Mouse (Mus musculus): Measurements from ENCODE around the gene Scrn1. TPM values are rescaled to one million over a fixed set of nuclear protein-coding genes. Genes with fewer than 3 reads are reported as not detected.

Scrn1 gene
- polyA plus RNA-seq, 1 experiment = 40.6 TPM

DNA sequence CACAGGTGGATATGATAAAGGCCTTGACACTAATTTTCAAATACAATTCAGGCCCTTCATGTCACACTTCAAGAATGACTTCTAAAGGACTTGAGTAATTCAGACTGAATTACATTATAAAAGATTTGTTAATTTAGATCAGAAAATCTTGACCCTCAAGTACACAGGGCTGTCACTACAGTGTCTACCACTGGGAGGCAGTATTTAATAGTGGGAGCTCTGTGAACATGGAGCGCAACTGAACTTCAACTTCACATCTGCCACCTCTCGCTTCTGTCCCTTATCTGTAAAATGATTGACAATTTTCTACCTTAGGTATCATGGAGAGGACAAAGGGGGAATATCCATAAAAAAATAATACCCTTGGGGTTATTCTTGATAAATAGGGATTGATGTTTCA, 19.9 kb upstream of the Scrn1 start:
- TF ChIP-seq USF1 (IDR thresholded peaks at IDR 0.05; ENCODE audit: low read depth) (no peak), CTCF (IDR thresholded peaks at IDR 0.05; ENCODE audit: control insufficient read depth, insufficient read depth, insufficient read length) (peak; percentile 42)
- Histone ChIP-seq H3ac (ENCODE audit: control insufficient read depth, insufficient read length, low read depth) (no peak overlapping the region), H3K27me3 (ENCODE audit: control insufficient read depth, insufficient read depth, insufficient read length) (no peaks in the 10 kb centered on the region), H3K79me3 (ENCODE audit: low read depth) (no peaks in the 10 kb centered on the region), H3K36me3 (ENCODE audit: control insufficient read depth, insufficient read depth) (no peaks in the 10 kb centered on the region), H3K79me2 (ENCODE audit: control insufficient read depth, insufficient read depth) (no peaks in the 10 kb centered on the region), H3K4me3 (ENCODE audit: insufficient read depth, poor library complexity, severe bottlenecking) (no peak overlapping the region)

DNA sequence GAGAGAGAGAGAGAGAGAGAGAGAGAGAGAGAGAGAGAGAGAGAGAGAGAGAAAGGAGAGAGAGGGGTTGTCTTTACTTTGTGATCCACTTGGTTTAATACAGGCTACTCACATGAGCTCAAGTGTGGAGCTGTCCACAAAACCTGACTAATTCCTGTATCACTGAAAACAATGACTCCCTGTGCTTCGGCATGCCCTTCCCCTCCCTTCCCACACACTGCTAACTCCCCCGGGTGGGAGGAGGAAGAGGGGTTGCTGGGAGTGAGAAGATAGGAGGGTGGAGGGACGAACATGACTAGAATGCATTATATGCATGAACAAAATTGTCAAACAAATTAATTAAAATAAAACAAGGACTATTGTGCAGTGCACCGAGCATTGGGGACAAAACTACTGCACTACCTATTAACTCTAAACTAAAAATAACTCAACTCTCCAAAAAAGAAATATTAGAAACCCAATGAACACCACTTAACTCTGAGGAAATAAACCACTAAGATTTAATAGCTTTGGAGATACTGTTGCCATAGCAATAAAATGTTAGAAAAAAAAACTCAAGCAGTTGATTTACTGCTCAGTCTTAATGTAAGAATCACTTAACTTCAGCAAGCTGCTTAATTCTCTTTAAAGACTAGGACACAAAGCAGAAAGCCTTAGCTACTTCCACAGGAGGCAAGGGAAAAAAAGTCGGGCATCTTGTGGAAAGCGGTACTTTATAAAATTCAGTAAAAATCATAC, 7.1 kb upstream of the Scrn1 start:
- no peaks in the 10 kb centered on the region for H3K27me3 ChIP-seq (ENCODE audit: control insufficient read depth, insufficient read depth, insufficient read length)
- TF ChIP-seq CTCF (IDR thresholded peaks at IDR 0.05; ENCODE audit: control insufficient read depth, insufficient read depth, insufficient read length) = no peak
- no peak for TF ChIP-seq USF1 (IDR thresholded peaks at IDR 0.05; ENCODE audit: low read depth)
- no peak for TF ChIP-seq FOSL1 (IDR thresholded peaks at IDR 0.05; ENCODE audit: insufficient read depth, low read length, poor library complexity, severe bottlenecking)
- TF ChIP-seq MYOD1 (IDR thresholded peaks at IDR 0.05; ENCODE audit: control insufficient read depth, insufficient read length, low read depth) = no peak
- no peak for TF ChIP-seq CEBPB (IDR thresholded peaks at IDR 0.05; ENCODE audit: low read depth)
- TF ChIP-seq MAX (IDR thresholded peaks at IDR 0.05) = no peak
- no peak for TF ChIP-seq MYOG (IDR thresholded peaks at IDR 0.05; ENCODE audit: control insufficient read depth, extremely low read depth, insufficient read length)
- H3K36me3 ChIP-seq (ENCODE audit: control insufficient read depth, insufficient read depth) = no peaks in the 10 kb centered on the region
- no peak overlapping the region for H3K4me3 ChIP-seq (ENCODE audit: insufficient read depth, poor library complexity, severe bottlenecking)
- H3K79me2 ChIP-seq (ENCODE audit: control insufficient read depth, insufficient read depth) = no peaks in the 10 kb centered on the region
- H3K79me3 ChIP-seq (ENCODE audit: low read depth) = no peaks in the 10 kb centered on the region
- no peak overlapping the region for H3ac ChIP-seq (ENCODE audit: control insufficient read depth, insufficient read length, low read depth)

DNA sequence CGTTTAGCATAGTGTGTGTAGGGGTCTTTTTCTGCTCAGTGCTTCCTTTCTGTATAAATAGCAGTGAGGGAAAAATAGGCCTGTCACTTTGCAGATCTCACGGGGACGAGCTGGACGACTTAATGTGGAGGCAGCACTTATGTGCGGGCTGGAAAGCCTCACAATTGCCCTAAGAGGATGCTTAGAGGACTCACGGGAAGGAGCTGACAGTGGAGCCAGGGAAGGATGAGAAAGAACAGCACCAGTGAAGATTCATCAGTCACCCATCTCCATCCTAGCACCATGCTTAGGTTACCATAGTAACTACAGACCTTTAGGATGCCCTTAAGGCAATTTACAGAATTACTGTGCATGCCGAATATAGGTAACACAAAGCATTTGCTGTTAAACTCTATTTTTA, 3.5 kb upstream of the Scrn1 start:
- Histone ChIP-seq H3K79me2 (ENCODE audit: control insufficient read depth, insufficient read depth) (no peaks in the 10 kb centered on the region), H3K27me3 (ENCODE audit: control insufficient read depth, insufficient read depth, insufficient read length) (no peaks in the 10 kb centered on the region)
- TF ChIP-seq CTCF (IDR thresholded peaks at IDR 0.05; ENCODE audit: control insufficient read depth, insufficient read depth, insufficient read length) (no peak), FOSL1 (IDR thresholded peaks at IDR 0.05; ENCODE audit: insufficient read depth, low read length, poor library complexity, severe bottlenecking) (no peak), MAX (IDR thresholded peaks at IDR 0.05) (no peak)

DNA sequence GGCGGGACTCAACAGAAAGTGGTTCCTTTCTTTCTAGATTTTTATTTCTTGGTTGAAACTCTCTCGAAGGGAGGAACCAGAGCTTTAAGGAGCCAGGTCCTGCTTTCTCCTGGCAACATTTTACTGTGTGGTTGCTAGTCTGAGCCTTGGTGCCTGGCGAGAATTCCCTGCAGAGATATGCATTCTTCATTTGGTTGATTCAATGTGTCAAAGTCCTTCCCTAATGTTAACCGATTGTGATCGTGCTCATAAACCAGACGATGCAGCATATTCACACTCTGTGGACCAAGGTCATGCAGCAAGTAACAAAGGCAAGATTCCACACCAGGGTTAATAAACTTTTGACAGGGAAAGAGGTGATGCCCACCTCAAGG, 244 bp upstream of the Scrn1 start:
- TF ChIP-seq MAX (IDR thresholded peaks at IDR 0.05) = no peak
- no peak for TF ChIP-seq CTCF (IDR thresholded peaks at IDR 0.05; ENCODE audit: control insufficient read depth, insufficient read depth, insufficient read length)
- TF ChIP-seq MYOG (IDR thresholded peaks at IDR 0.05; ENCODE audit: control insufficient read depth, extremely low read depth, insufficient read length) = no peak
- no peak for TF ChIP-seq MYOD1 (IDR thresholded peaks at IDR 0.05; ENCODE audit: control insufficient read depth, insufficient read length, low read depth)
- TF ChIP-seq USF1 (IDR thresholded peaks at IDR 0.05; ENCODE audit: low read depth) = no peak
- no peak for TF ChIP-seq CEBPB (IDR thresholded peaks at IDR 0.05; ENCODE audit: low read depth)
- TF ChIP-seq FOSL1 (IDR thresholded peaks at IDR 0.05; ENCODE audit: insufficient read depth, low read length, poor library complexity, severe bottlenecking) = no peak
- Histone ChIP-seq H3ac (ENCODE audit: control insufficient read depth, insufficient read length, low read depth) (no peak overlapping the region), H3K36me3 (ENCODE audit: control insufficient read depth, insufficient read depth) (no peaks in the 10 kb centered on the region), H3K79me2 (ENCODE audit: control insufficient read depth, insufficient read depth) (peaks cover 7% of the 10 kb centered on the region), H3K27me3 (ENCODE audit: control insufficient read depth, insufficient read depth, insufficient read length) (no peaks in the 10 kb centered on the region), H3K4me3 (ENCODE audit: insufficient read depth, poor library complexity, severe bottlenecking) (peak overlapping the region; percentile 43), H3K79me3 (ENCODE audit: low read depth) (peaks cover 2% of the 10 kb centered on the region)

More for the DNA sequence above, 3.5 kb upstream of the Scrn1 start:
- Histone ChIP-seq H3K79me3 (ENCODE audit: low read depth) (no peaks in the 10 kb centered on the region), H3K36me3 (ENCODE audit: control insufficient read depth, insufficient read depth) (no peaks in the 10 kb centered on the region), H3K4me3 (ENCODE audit: insufficient read depth, poor library complexity, severe bottlenecking) (no peak overlapping the region), H3ac (ENCODE audit: control insufficient read depth, insufficient read length, low read depth) (no peak overlapping the region)

DNA sequence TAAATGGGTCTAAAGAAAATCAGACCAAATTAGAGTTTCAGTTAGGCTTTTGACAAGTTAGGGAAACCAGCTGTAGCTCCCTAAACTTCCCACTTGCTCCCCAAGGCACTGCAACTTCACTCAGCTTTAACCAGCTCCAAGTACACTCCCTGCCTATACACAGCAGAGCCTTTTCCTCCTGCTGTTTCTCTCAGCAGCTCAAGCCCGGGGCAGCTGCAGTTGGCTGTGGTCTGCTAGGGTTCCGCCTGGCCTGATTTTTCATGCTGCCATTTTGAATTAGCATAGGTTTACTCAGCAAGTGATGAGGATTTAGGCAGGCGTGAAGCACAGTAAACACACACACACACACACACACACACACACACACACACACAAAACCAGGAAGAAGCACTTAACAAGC, 1.3 kb downstream of the Scrn1 start:
- Histone ChIP-seq H3K79me3 (ENCODE audit: low read depth) (peaks cover 2% of the 10 kb centered on the region), H3K27me3 (ENCODE audit: control insufficient read depth, insufficient read depth, insufficient read length) (no peaks in the 10 kb centered on the region), H3K4me3 (ENCODE audit: insufficient read depth, poor library complexity, severe bottlenecking) (no peak overlapping the region), H3ac (ENCODE audit: control insufficient read depth, insufficient read length, low read depth) (no peak overlapping the region), H3K36me3 (ENCODE audit: control insufficient read depth, insufficient read depth) (no peaks in the 10 kb centered on the region), H3K79me2 (ENCODE audit: control insufficient read depth, insufficient read depth) (peaks cover 7% of the 10 kb centered on the region)
- no peak for TF ChIP-seq CTCF (IDR thresholded peaks at IDR 0.05; ENCODE audit: control insufficient read depth, insufficient read depth, insufficient read length)
- no peak for TF ChIP-seq CEBPB (IDR thresholded peaks at IDR 0.05; ENCODE audit: low read depth)
- no peak for TF ChIP-seq MYOG (IDR thresholded peaks at IDR 0.05; ENCODE audit: control insufficient read depth, extremely low read depth, insufficient read length)
- no peak for TF ChIP-seq USF1 (IDR thresholded peaks at IDR 0.05; ENCODE audit: low read depth)

DNA sequence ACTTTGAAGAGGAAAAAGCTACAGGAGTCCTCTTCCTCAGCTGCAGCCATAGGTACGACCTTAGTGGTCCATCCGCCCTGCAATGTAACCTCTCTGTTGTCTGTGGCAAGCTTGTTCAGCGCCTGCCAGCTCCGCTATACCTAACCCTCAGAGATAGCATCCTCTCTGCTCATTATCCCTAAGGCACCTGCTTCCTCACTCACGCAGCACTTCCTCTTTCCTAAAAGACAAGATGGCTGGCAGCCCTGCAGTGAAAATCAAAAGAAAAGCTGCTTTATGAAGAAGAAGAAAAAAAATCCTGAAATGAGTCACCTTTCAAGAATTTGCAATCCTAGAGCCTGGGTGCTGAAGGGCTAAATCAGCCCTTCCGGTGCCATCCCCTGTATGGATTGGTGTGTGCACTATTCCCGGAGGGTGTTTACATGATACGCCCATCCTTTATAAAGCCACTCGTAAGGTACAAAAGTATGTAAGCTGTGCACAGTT, 1.7 kb downstream of the Scrn1 start:
- H3K27me3 ChIP-seq (ENCODE audit: control insufficient read depth, insufficient read depth, insufficient read length) = no peaks in the 10 kb centered on the region
- H3ac ChIP-seq (ENCODE audit: control insufficient read depth, insufficient read length, low read depth) = no peak overlapping the region
- H3K79me2 ChIP-seq (ENCODE audit: control insufficient read depth, insufficient read depth) = peaks cover 7% of the 10 kb centered on the region
- H3K79me3 ChIP-seq (ENCODE audit: low read depth) = peaks cover 2% of the 10 kb centered on the region
- no peak overlapping the region for H3K4me3 ChIP-seq (ENCODE audit: insufficient read depth, poor library complexity, severe bottlenecking)
- TF ChIP-seq FOSL1 (IDR thresholded peaks at IDR 0.05; ENCODE audit: insufficient read depth, low read length, poor library complexity, severe bottlenecking) (peak; percentile 22), MYOD1 (IDR thresholded peaks at IDR 0.05; ENCODE audit: control insufficient read depth, insufficient read length, low read depth) (no peak)
- H3K36me3 ChIP-seq (ENCODE audit: control insufficient read depth, insufficient read depth) = no peaks in the 10 kb centered on the region
